Mouse (Mus musculus) layer of hippocampus, postnatal 14 days (tissue): ENCODE results near the gene Itga1. TPM values are rescaled to one million over a fixed set of nuclear protein-coding genes. Genes with fewer than 3 reads are reported as not detected.

Experiments
- DNase-seq, 2 experiments: peaks; one replicate each; pipeline ENCODE4 v3.0.0; 2021 to 2022; ENCODE audit warnings: low spot score in 2 of 2, mixed read lengths in 1 of 2
- total RNA-seq, 2 experiments: library from RNA; stranded (reverse); gene quantifications; 2 replicates each; pipeline ENCODE4 v1.2.3; 2021

Itga1 gene
- total RNA-seq, 2 experiments from 2014 or later, result 12.1 to 13.4 TPM

GRCm38 (mm10) chr13:114998100-114998499 lies 103.7 kb downstream of the Itga1 start:
- DNase-seq, result no peak

DNA sequence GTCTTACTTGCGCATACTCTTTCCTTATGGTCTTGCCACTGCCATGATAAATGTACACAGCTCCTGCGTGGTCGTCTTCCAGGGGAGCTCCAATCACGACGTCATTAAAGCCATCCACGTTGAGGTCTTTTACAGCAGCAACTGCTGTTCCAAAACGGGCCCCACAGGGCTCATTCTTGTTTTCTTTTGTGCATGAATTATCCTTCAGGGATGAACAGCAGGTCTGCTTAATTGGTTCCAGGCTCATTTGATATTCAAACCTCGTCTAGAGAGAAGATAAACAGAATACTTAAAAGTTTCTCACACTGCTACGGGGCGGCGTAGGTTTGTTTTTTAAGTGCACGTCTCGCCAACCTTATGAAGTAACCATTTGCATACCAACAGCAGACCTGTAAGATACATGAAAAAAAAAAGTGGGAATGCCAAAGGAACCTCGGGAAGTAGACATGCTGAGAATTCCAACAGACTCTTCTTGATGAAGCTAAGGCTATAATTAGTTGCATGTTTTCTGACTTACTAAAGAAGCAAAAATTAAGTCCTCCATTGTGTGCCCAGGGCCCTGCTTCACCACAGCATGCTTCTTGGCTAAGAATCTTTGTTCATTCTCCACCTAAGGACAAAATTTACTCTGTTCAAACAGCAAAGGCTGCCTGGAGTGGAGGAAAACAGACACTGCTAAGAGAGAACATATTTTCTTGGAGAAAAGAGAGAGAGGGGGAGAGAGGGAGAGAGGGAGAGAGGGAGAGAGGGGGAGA lies 109.3 kb downstream of the Itga1 start:
- DNase-seq, result peak in 1 of 2 experiments; percentile 25

DNA sequence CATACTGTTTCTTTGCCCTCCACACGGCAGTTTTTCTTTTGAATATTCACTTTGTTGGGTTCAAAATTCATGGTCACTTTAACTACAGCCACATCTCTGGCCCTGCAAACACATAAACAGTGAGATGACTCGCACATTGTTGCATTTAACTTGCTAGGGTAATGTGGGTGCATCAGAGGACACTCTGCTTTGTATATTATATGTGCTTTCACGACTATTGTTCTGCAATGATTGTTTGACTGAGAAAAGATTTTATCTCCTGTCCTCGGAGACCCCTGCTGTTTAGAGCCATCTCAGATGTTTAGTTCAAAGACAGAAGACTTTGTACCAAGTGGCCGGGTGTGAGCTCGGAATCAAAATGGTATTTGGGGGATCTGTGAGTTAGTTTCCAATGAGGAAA lies 114.1 kb downstream of the Itga1 start:
- DNase-seq, result no peak

GRCm38 (mm10) chr13:114987161-114987560 lies 114.6 kb downstream of the Itga1 start:
- no peak for DNase-seq

DNA sequence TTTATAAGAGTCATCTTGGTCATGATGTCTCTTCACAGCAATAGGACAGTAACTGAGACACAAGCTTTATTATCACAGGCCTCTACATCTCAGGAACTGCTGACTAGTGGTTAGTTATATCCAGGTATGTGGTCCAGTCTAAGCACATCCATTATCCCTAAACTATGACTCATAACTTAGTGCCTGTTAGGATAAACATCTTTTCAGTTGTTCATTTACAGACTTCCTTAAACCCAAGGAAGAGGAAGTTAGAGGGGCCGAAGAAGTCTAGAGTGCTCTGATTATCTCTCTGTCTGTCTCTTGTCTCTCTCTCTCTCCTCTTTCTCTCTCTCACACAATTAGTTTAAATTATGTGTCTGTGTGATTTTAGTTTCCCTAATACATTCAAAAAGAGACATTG lies 117.1 kb downstream of the Itga1 start:
- DNase-seq, result no peak

- no peak for DNase-seq
These were observed 118.6 kb downstream of the Itga1 start for GRCm38 (mm10) chr13:114983116-114983515.

DNA sequence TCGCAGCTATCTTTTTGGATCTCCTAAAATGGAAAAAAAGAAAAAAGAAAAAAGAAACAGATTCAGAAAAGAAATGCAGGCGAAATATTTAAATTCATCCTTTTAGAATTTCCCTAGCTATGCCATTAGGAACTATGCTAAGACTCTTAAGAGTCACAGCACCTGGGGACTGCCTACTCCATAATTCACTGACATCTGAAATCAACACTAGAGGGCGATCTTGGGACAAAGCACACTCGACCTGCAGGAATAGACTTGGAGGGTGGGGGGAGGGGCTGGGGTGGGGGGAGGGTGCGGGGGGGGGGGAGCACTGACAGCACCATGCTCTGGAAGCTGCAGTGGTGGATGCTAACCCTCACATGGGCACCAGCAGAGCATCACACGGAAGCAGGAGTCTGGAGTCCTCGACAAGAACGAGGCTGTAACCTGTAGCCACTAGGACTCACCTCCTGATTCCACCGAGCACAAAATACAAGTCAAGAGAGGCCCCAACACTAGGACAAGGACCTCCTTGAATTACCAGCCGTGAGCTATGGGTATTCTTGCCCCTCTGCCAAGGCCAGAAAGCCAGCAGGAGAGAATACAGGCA lies 120.8 kb downstream of the Itga1 start:
- peak in 1 of 2 experiments; percentile 19 for DNase-seq

DNA sequence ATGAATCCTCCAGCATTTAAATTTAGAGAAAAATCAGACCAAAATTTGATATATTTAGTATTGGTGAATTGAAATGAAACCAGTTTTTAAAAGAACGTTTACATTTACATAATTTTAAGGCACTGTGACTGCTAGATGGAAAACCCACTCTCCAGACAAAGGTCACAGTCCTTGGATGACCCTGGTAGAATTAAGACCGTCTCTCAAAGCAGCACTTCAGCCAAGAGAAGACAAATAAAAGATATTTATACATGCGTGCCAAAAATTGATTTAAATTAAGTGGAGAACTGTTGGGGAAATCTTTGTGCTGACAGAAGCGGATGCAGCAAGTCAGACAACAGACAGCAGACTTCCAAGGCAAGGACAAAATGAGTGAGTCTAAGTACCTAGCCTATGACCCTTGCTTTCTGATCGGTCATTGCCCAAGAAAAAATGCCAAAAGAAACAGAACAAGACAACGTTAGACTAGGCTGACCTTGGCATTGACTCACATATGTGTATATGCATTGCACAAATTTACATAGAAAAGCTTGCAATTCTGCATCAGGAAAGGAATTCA lies 127.2 kb downstream of the Itga1 start:
- DNase-seq, result no peak

GRCm38 (mm10) chr13:114971905-114972304 lies 129.9 kb downstream of the Itga1 start:
- DNase-seq, result no peak

DNA sequence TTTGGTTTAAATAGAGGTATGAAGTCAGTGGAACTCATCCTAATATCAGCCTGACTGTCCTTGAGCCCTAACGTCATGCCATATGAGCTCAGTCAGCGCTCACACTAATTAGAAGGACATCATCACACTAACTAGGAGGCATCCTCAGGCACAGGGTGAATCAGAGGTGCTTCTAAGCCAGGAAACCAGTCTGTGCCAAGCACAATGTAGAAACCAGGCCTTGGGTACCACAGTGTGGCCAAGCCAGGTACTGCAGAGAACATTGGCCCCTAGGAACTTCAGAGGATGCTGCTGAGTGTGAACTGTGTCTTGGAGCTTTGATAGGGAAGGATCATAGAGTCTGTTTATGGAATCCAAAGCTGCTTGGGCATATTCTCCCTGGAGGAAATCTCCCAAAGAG lies 137.5 kb downstream of the Itga1 start:
- peak; percentile 76 to 82 for DNase-seq

DNA sequence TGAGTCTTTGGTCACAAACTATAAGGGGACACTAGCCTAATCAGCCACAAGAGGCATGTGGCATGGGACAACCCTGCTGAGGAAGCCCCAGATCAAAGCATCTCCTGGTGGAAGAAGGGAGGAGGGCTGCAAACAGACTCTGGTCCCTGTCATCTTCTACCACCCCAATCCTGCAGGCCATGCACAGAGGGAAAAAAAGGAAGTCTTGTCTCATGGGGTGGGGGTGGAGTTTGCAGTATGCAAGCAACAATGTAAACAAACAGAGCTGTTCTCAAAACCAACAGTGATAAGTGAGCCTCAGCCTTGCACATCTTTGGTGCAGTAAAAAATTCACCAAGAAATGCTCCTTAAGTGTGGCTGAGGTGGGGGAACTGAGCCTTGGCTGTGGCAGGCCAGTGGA lies 147.2 kb downstream of the Itga1 start:
- no peak for DNase-seq

GRCm38 (mm10) chr13:114933541-114933940 lies 168.2 kb downstream of the Itga1 start:
- DNase-seq, result no peak

GRCm38 (mm10) chr13:114931775-114932294 lies 169.9 kb downstream of the Itga1 start, which contains the start of gene Itga2:
TSS of gene Itga2 (minus strand) at chr13:114932100.
- peak; percentile 17 to 22 for DNase-seq

DNA sequence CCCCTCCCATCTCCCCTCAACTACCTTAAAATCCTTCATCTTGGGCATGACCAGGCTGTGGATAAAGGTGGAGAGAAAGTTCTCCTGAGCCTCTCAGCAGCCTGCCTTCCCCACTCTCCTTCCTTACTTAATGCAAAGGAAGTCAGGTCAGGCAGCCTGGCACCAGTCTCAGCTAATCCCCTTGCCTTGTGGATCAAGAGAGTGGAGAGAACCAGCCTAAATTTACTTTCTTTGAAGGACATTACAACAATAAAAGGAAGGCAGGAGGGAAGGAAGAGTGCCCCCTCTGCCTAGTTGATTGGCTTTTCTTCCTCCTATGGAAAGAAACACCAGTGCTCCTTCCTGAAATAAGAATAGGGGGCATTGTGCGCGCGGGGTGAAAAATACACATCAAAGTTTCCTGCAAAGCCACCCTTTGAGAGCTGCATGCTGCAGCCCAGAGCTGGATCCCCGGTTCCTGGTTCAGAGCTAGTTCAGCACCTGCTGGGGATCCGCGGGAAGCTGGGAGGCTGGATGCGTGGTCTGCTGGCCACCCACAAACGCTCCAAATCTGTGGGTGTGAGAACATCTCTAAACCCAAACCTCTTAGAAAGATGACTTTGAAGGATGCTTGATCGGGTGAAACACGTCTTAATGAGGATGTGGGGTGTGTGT lies 170.6 kb downstream of the Itga1 start:
- DNase-seq, result peak in 1 of 2 experiments; percentile 8

- no peak for DNase-seq
These were observed 177.0 kb downstream of the Itga1 start for GRCm38 (mm10) chr13:114924785-114925184.

- peak; percentile 17 to 44 for DNase-seq
These were observed 178.4 kb downstream of the Itga1 start for GRCm38 (mm10) chr13:114923331-114923730.

- no peak for DNase-seq
These were observed 186.0 kb downstream of the Itga1 start for GRCm38 (mm10) chr13:114915767-114916166.

DNA sequence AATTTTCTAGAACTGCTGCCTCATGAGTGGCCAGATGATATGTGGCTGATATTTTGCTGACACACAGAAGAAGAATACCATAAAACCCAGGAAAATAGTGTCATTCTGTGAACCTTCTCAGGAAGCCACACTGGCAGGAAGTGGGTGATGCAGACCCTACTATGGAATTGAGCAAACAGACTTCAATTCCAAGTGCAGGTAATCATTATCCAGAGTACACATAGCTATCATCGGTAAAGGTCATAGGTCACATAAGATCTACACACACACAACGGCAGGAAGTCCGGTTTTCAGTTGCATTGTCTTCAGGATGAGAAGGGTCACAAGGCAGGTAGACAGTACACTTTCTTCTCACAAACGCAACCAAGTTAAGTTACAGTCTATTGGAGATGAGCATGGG lies 186.8 kb downstream of the Itga1 start:
- DNase-seq, result no peak

DNA sequence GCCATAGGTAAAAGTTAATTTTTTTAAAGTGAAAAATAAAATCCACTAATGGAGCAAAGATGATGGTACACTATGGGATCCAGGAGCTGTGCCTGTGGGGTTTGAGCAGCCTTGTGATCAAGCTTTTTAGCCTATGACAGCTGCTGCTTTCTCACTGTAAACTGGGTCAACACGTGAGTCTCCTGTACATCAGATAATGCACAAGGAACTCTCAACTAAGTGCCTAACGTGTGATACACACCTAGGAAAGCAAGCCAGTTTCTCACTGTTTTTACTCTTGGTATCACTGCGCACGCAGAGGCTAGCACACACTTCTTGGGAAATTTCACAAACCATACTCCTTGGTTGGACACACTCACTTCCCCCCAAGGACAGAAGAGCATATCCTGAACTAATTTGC lies 187.2 kb downstream of the Itga1 start:
- DNase-seq, result no peak

DNA sequence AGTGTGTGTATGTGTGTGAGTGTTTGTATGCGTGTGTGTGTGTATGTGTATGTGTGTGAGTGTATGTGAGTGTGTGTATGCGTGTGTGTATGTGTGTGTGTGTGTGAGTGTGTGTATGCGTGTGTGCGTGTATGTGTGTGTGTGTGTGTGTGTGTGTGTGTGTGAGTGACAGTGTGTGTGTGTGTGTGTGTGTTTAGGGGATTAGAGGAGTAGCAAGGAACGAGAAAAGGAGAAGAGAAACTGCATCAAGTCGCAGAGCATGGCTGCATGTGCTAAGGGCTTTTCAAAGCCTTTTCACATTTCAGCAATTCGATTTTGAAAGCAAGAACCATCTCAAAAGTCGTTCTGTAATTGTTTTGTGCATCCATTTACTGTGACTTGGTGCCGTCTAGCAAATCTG lies 191.1 kb downstream of the Itga1 start:
- no peak for DNase-seq

DNA sequence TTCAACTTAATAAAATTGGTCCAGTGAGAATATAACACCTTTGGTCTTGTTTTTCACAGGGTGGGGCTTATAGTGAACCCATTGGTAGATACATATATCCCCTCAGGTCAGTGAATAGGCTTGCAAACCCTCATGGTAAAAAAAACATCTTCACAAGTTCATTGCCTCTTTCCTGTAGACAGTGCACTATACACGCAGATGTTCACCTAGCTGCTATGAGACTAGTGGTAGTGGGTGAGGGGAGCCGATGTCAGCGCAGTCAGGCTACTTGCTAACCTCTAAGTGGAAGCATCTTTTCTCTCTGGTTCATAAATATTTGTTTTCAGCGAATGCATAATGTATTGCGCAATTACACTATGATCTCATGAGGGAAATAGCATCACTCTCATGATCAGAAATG lies 192.2 kb downstream of the Itga1 start:
- DNase-seq, result no peak

- DNase-seq, result no peak
These were observed 193.9 kb downstream of the Itga1 start for GRCm38 (mm10) chr13:114907876-114908275.
